Mouse (Mus musculus) erythroblast, embryonic 14.5 days (primary cell): ENCODE results near the gene Asgr1. TPM values are rescaled to one million over a fixed set of nuclear protein-coding genes. Genes with fewer than 3 reads are reported as not detected.

ENCODE experiments used
- H3K27me3 ChIP-seq: 2 replicates; pipeline ENCODE4 v1.6.1; 2012; ENCODE audit warnings: inconsistent platforms; ENCODE audit not compliant: control insufficient read depth
- H3K36me3 ChIP-seq: 2 replicates; pipeline ENCODE4 v1.6.1; 2012; ENCODE audit warnings: mild to moderate bottlenecking, inconsistent platforms; ENCODE audit not compliant: control insufficient read depth
- H3K4me1 ChIP-seq: 2 replicates; pipeline ENCODE4 v1.6.1; 2012; ENCODE audit warnings: inconsistent platforms; ENCODE audit not compliant: control insufficient read depth
- H3K4me3 ChIP-seq: replicated peaks from 2 replicates; pipeline ENCODE3; 2012; ENCODE audit warnings: moderate library complexity, mild to moderate bottlenecking, inconsistent platforms
- H3K9me3 ChIP-seq: 2 replicates; pipeline ENCODE4 v1.6.1; 2012; ENCODE audit warnings: low read length, inconsistent platforms, mixed read lengths; ENCODE audit not compliant: control insufficient read depth
- GATA1 ChIP-seq: IDR thresholded peaks from 2 replicates; pipeline ENCODE4 v1.6.1; 2012; ENCODE audit warnings: low read length, inconsistent platforms, mixed read lengths
- TAL1 ChIP-seq: IDR thresholded peaks from 3 replicates; pipeline ENCODE4 v1.6.1; 2012; ENCODE audit warnings: low read length, inconsistent platforms, mixed read lengths
- polyA plus RNA-seq: library from polyadenylated mRNA; stranded (reverse); fragments of >175 nt; gene quantifications from 2 replicates; pipeline ENCODE4 v1.2.3, GENCODE M21; 2012

Gene Asgr1
- polyA plus RNA-seq, 1 experiment: not detected

GRCm38 (mm10) chr11:70031321-70031670 lies 22.6 kb upstream of the Asgr1 start:
- no peaks in the 10 kb centered on the region for H3K9me3 ChIP-seq
- H3K4me1 ChIP-seq: peaks cover 15% of the 10 kb centered on the region
- no peak for TF ChIP-seq GATA1
- no peak for TF ChIP-seq TAL1
- no peak overlapping the region for H3K4me3 ChIP-seq
- H3K27me3 ChIP-seq: peaks cover 28% of the 10 kb centered on the region
- H3K36me3 ChIP-seq: no peaks in the 10 kb centered on the region; the same call in 1 of the 2 replicates

DNA sequence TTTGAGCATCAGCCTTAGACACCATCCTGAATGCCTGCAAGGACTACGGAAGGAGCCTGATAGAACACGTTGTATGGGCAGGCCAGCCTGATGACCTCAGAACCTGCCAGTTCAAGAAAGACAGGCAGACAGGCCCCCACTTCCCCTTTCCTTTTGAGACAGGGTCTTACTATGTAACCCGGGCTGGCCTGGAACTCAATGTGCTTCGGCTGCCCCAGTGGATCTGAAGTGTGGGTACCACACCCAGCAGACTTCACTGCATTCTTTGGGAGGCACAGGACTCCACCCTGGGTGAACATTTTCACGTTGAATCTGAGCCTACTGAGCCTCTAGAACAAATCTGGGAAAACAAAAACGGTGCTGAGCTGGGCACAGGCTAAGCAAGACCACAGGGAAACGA lies 15.7 kb upstream of the Asgr1 start:
- Histone ChIP-seq H3K4me1 (peaks cover 4% of the 10 kb centered on the region), H3K4me3 (no peak overlapping the region), H3K9me3 (no peaks in the 10 kb centered on the region), H3K27me3 (no peaks in the 10 kb centered on the region), H3K36me3 (no peaks in the 10 kb centered on the region)
- TF ChIP-seq GATA1 (no peak), TAL1 (no peak)

DNA sequence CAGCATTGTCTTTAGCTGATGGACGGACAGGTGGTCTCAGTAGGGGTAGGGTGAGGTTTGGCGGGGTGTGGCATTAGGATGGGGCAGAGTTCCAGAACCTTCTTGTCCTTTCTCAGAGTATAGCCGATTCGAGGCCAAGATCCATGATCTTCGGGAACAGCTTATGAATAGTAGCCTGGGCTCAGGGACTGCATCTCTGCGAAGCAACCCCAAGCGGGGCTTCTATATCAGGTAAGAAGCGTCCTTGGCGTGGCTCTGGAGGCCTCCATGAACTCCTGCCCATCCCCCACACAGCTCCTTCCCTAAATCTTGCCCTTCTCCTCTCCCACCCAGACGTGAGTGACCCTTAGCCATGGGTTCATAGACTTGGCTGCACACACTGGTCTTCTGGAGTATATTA lies 14.3 kb upstream of the Asgr1 start:
- TF ChIP-seq TAL1 (no peak), GATA1 (no peak)
- no peak overlapping the region for H3K4me3 ChIP-seq
- H3K9me3 ChIP-seq: no peaks in the 10 kb centered on the region
- H3K27me3 ChIP-seq: no peaks in the 10 kb centered on the region
- no peaks in the 10 kb centered on the region for H3K36me3 ChIP-seq
- H3K4me1 ChIP-seq: peaks cover 4% of the 10 kb centered on the region

DNA sequence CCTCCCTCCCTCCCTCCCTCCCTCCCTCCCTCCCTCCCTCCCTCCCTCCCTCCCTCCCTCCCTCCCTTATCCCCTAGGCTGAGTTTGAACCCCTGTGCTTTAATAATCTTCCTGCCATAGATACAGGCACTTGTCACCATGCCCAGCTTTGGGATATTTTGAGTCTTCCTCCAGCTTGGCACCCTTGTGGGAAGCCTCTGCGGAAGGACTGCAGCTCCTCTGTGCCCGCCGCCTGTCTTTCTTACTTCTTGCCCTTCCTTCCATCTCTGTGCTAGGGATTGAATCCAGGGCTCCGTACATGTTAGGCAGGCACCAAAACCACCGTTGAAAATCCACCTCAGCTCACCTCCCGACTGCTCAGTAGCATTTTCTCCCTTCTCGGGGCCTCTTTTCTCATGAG lies 13.7 kb upstream of the Asgr1 start:
- peaks cover 4% of the 10 kb centered on the region for H3K4me1 ChIP-seq
- no peaks in the 10 kb centered on the region for H3K36me3 ChIP-seq
- TF ChIP-seq GATA1: no peak
- no peak for TF ChIP-seq TAL1
- H3K4me3 ChIP-seq: no peak overlapping the region
- no peaks in the 10 kb centered on the region for H3K9me3 ChIP-seq
- no peaks in the 10 kb centered on the region for H3K27me3 ChIP-seq

- Histone ChIP-seq H3K4me3 (no peak overlapping the region), H3K4me1 (peaks cover 4% of the 10 kb centered on the region), H3K36me3 (no peaks in the 10 kb centered on the region), H3K27me3 (no peaks in the 10 kb centered on the region), H3K9me3 (no peaks in the 10 kb centered on the region)
- TF ChIP-seq GATA1 (no peak), TAL1 (no peak)
These were observed 11.4 kb upstream of the Asgr1 start for GRCm38 (mm10) chr11:70042309-70043085.

- H3K4me3 ChIP-seq: no peak overlapping the region
- no peaks in the 10 kb centered on the region for H3K36me3 ChIP-seq
- H3K4me1 ChIP-seq: peaks cover 4% of the 10 kb centered on the region
- H3K27me3 ChIP-seq: no peaks in the 10 kb centered on the region
- TF ChIP-seq GATA1 (no peak), TAL1 (no peak)
- no peaks in the 10 kb centered on the region for H3K9me3 ChIP-seq
These were observed 10.2 kb upstream of the Asgr1 start for GRCm38 (mm10) chr11:70043665-70044064.

DNA sequence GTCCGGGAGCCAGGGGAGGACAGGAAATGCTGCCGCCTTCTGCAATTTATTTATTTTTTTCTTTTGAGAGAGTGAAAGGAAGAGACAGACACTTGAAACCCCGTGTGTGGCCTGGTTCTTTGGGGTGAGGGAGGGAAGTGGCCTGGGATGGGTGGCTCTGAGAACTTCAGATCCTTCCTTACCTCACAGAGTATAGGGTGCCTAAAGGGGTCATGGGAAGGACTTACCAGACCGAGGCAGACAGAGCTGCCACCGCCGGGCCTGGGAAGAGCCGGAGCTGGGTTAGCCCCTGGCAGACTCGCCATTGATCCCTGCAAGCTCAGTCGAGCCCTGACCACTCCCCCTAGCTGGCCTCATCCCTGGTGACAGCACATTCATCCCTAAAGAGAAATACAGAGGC lies 8.4 kb upstream of the Asgr1 start:
- H3K27me3 ChIP-seq: no peaks in the 10 kb centered on the region
- H3K4me3 ChIP-seq: no peak overlapping the region
- H3K36me3 ChIP-seq: no peaks in the 10 kb centered on the region
- H3K9me3 ChIP-seq: no peaks in the 10 kb centered on the region
- TF ChIP-seq GATA1: no peak
- TF ChIP-seq TAL1: no peak
- peaks cover 2% of the 10 kb centered on the region for H3K4me1 ChIP-seq

GRCm38 (mm10) chr11:70049366-70049765 lies 4.5 kb upstream of the Asgr1 start:
- Histone ChIP-seq H3K36me3 (no peaks in the 10 kb centered on the region), H3K4me3 (no peak overlapping the region), H3K27me3 (no peaks in the 10 kb centered on the region), H3K9me3 (no peaks in the 10 kb centered on the region), H3K4me1 (no peaks in the 10 kb centered on the region)
- no peak for TF ChIP-seq GATA1
- TF ChIP-seq TAL1: no peak

- Histone ChIP-seq H3K4me3 (no peak overlapping the region), H3K36me3 (no peaks in the 10 kb centered on the region), H3K9me3 (no peaks in the 10 kb centered on the region), H3K4me1 (no peaks in the 10 kb centered on the region), H3K27me3 (no peaks in the 10 kb centered on the region)
- TF ChIP-seq TAL1: no peak
- TF ChIP-seq GATA1: no peak
These were observed 4.1 kb upstream of the Asgr1 start for GRCm38 (mm10) chr11:70049816-70050215.

GRCm38 (mm10) chr11:70053156-70053555 lies 729 bp upstream of the Asgr1 start:
- Histone ChIP-seq H3K4me3 (no peak overlapping the region), H3K36me3 (no peaks in the 10 kb centered on the region), H3K27me3 (no peaks in the 10 kb centered on the region), H3K4me1 (peaks cover 6% of the 10 kb centered on the region), H3K9me3 (no peaks in the 10 kb centered on the region)
- TF ChIP-seq TAL1 (no peak), GATA1 (no peak)
